Mouse (Mus musculus): ENCODE measurements at regions not wholly inside any gene's neighbourhood (a gene's known extent, or its start where the extent isn't known, plus 50 kb on each side); places are given as distances from the start of the nearest gene placed in this dataset.

- H3K9me3 ChIP-seq = no peaks in the 10 kb centered on the region
- H3K4me1 ChIP-seq = no peaks in the 10 kb centered on the region
- H3K36me3 ChIP-seq (replicated peaks) = no peaks in the 10 kb centered on the region
- H3K27me3 ChIP-seq (replicated peaks; ENCODE audit: low read depth, poor library complexity, severe bottlenecking) = no peaks in the 10 kb centered on the region
- H3K4me3 ChIP-seq = no peak overlapping the region
- no peak for DNase-seq (ENCODE audit: low spot score)
- no peak overlapping the region for H3K27ac ChIP-seq (replicated peaks)
- WGBS = 92% methylated on average over 5 of the region's 5 CpGs
Observed at GRCm38 (mm10) chr13:116619105-116619504, 309.6 kb upstream of the Isl1 start.

- no peak overlapping the region for H3K4me3 ChIP-seq
- no peaks in the 10 kb centered on the region for H3K27me3 ChIP-seq (replicated peaks; ENCODE audit: low read depth, poor library complexity, severe bottlenecking)
- H3K9me3 ChIP-seq = no peaks in the 10 kb centered on the region
- H3K4me1 ChIP-seq = no peaks in the 10 kb centered on the region
- 93% methylated on average over 4 of the region's 4 CpGs for WGBS
- no peak overlapping the region for H3K27ac ChIP-seq (replicated peaks)
- DNase-seq (ENCODE audit: low spot score) = no peak
- H3K36me3 ChIP-seq (replicated peaks) = no peaks in the 10 kb centered on the region
Observed at GRCm38 (mm10) chr13:116596346-116596745, 286.9 kb upstream of the Isl1 start.

- Histone ChIP-seq H3K27me3 (replicated peaks; ENCODE audit: low read depth, poor library complexity, severe bottlenecking) (no peaks in the 10 kb centered on the region), H3K27ac (replicated peaks) (no peak overlapping the region), H3K9me3 (no peaks in the 10 kb centered on the region), H3K4me1 (no peaks in the 10 kb centered on the region), H3K4me3 (no peak overlapping the region), H3K36me3 (replicated peaks) (no peaks in the 10 kb centered on the region)
- 90% methylated on average over 2 of the region's 2 CpGs for WGBS
- DNase-seq (ENCODE audit: low spot score) = no peak
Observed at GRCm38 (mm10) chr13:116595512-116595911, 286.0 kb upstream of the Isl1 start.

- peaks cover 6% of the 10 kb centered on the region; the same call in 1 of the 2 replicates for H3K9me3 ChIP-seq
- H3K4me3 ChIP-seq = no peak overlapping the region
- no peaks in the 10 kb centered on the region for H3K36me3 ChIP-seq (replicated peaks)
- peaks cover 5% of the 10 kb centered on the region; the same call in 1 of the 2 replicates for H3K4me1 ChIP-seq
- DNase-seq (ENCODE audit: low spot score) = no peak
- H3K27me3 ChIP-seq (replicated peaks; ENCODE audit: low read depth, poor library complexity, severe bottlenecking) = no peaks in the 10 kb centered on the region; the same call in 1 of the 2 replicates
- H3K27ac ChIP-seq (replicated peaks) = no peak overlapping the region
Observed at GRCm38 (mm10) chr13:116575958-116576335, 266.5 kb upstream of the Isl1 start.

- Histone ChIP-seq H3K27ac (replicated peaks) (no peak overlapping the region), H3K36me3 (replicated peaks) (no peaks in the 10 kb centered on the region), H3K4me1 (peaks cover 5% of the 10 kb centered on the region; the same call in 1 of the 2 replicates), H3K4me3 (no peak overlapping the region), H3K27me3 (replicated peaks; ENCODE audit: low read depth, poor library complexity, severe bottlenecking) (no peaks in the 10 kb centered on the region; the same call in 1 of the 2 replicates), H3K9me3 (peaks cover 6% of the 10 kb centered on the region; the same call in 1 of the 2 replicates)
- DNase-seq (ENCODE audit: low spot score) = peak; percentile 49
- 27% methylated on average over 11 of the region's 11 CpGs for WGBS
Observed at GRCm38 (mm10) chr13:116575274-116575957, 265.9 kb upstream of the Isl1 start.

- H3K27me3 ChIP-seq (replicated peaks; ENCODE audit: low read depth, poor library complexity, severe bottlenecking) = no peaks in the 10 kb centered on the region
- 68% methylated on average over 4 of the region's 4 CpGs for WGBS
- H3K9me3 ChIP-seq = no peaks in the 10 kb centered on the region
- no peaks in the 10 kb centered on the region for H3K36me3 ChIP-seq (replicated peaks)
- H3K4me1 ChIP-seq = no peaks in the 10 kb centered on the region
- no peak overlapping the region for H3K4me3 ChIP-seq
- no peak overlapping the region for H3K27ac ChIP-seq (replicated peaks)
- DNase-seq (ENCODE audit: low spot score) = no peak
Observed at GRCm38 (mm10) chr13:116555053-116555452, 245.6 kb upstream of the Isl1 start.

GRCm38 (mm10) chr13:116535211-116535610 is 225.7 kb upstream of the Isl1 start:
- H3K9me3 ChIP-seq = no peaks in the 10 kb centered on the region
- no peaks in the 10 kb centered on the region for H3K4me1 ChIP-seq
- H3K36me3 ChIP-seq (replicated peaks) = no peaks in the 10 kb centered on the region
- DNase-seq (ENCODE audit: low spot score) = no peak
- no peak overlapping the region for H3K27ac ChIP-seq (replicated peaks)
- no peaks in the 10 kb centered on the region for H3K27me3 ChIP-seq (replicated peaks; ENCODE audit: low read depth, poor library complexity, severe bottlenecking)
- no peak overlapping the region for H3K4me3 ChIP-seq
- 90% methylated on average over 3 of the region's 3 CpGs for WGBS

- no peaks in the 10 kb centered on the region for H3K36me3 ChIP-seq (replicated peaks)
- no peak overlapping the region for H3K27ac ChIP-seq (replicated peaks)
- no peak for DNase-seq (ENCODE audit: low spot score)
- H3K27me3 ChIP-seq (replicated peaks; ENCODE audit: low read depth, poor library complexity, severe bottlenecking) = no peaks in the 10 kb centered on the region
- no peak overlapping the region for H3K4me3 ChIP-seq
- 83% methylated on average over 3 of the region's 3 CpGs for WGBS
- no peaks in the 10 kb centered on the region for H3K4me1 ChIP-seq
- no peaks in the 10 kb centered on the region for H3K9me3 ChIP-seq
Observed at GRCm38 (mm10) chr13:116533163-116533562, 223.7 kb upstream of the Isl1 start.

- Histone ChIP-seq H3K27ac (replicated peaks) (no peak overlapping the region), H3K4me3 (no peak overlapping the region), H3K4me1 (peaks cover 8% of the 10 kb centered on the region), H3K27me3 (replicated peaks; ENCODE audit: low read depth, poor library complexity, severe bottlenecking) (no peaks in the 10 kb centered on the region), H3K9me3 (no peaks in the 10 kb centered on the region), H3K36me3 (replicated peaks) (no peaks in the 10 kb centered on the region)
- no peak for DNase-seq (ENCODE audit: low spot score)
- WGBS = 49% methylated on average over 1 of the region's 1 CpGs
Observed at GRCm38 (mm10) chr13:116528289-116528688, 218.8 kb upstream of the Isl1 start.

- WGBS = 72% methylated on average over 7 of the region's 7 CpGs
- Histone ChIP-seq H3K4me3 (no peak overlapping the region), H3K9me3 (no peaks in the 10 kb centered on the region), H3K27me3 (replicated peaks; ENCODE audit: low read depth, poor library complexity, severe bottlenecking) (no peaks in the 10 kb centered on the region), H3K4me1 (peaks cover 8% of the 10 kb centered on the region), H3K27ac (replicated peaks) (no peak overlapping the region), H3K36me3 (replicated peaks) (no peaks in the 10 kb centered on the region)
- no peak for DNase-seq (ENCODE audit: low spot score)
Observed at GRCm38 (mm10) chr13:116527037-116527436, 217.5 kb upstream of the Isl1 start.

- peaks cover 8% of the 10 kb centered on the region for H3K4me1 ChIP-seq
- no peaks in the 10 kb centered on the region for H3K36me3 ChIP-seq (replicated peaks)
- peak overlapping the region; percentile 59 for H3K27ac ChIP-seq (replicated peaks)
- 1% methylated on average over 8 of the region's 8 CpGs for WGBS
- H3K4me3 ChIP-seq = peak overlapping the region; percentile 25; the same call in 1 of the 2 replicates
- no peaks in the 10 kb centered on the region for H3K27me3 ChIP-seq (replicated peaks; ENCODE audit: low read depth, poor library complexity, severe bottlenecking)
- DNase-seq (ENCODE audit: low spot score) = peak; percentile 25
- H3K9me3 ChIP-seq = no peaks in the 10 kb centered on the region
Observed at GRCm38 (mm10) chr13:116523713-116524303, 214.3 kb upstream of the Isl1 start.

- H3K27me3 ChIP-seq (replicated peaks; ENCODE audit: low read depth, poor library complexity, severe bottlenecking) = peaks cover 5% of the 10 kb centered on the region; the same call in 1 of the 2 replicates
- H3K9me3 ChIP-seq = no peaks in the 10 kb centered on the region
- 3% methylated on average over 13 of the region's 13 CpGs for WGBS
- H3K36me3 ChIP-seq (replicated peaks) = no peaks in the 10 kb centered on the region
- H3K27ac ChIP-seq (replicated peaks) = 0 out of 2 replicates have a peak overlapping the region, but pooled peaks have one; percentile 40
- DNase-seq (ENCODE audit: low spot score) = peak; percentile 23
- H3K4me1 ChIP-seq = peaks cover 11% of the 10 kb centered on the region
- peak overlapping the region; percentile 42 for H3K4me3 ChIP-seq
Observed at GRCm38 (mm10) chr13:116514640-116515311, 205.3 kb upstream of the Isl1 start.

- Histone ChIP-seq H3K27me3 (replicated peaks; ENCODE audit: low read depth, poor library complexity, severe bottlenecking) (peaks cover 5% of the 10 kb centered on the region; the same call in 1 of the 2 replicates), H3K27ac (replicated peaks) (0 out of 2 replicates have a peak overlapping the region, but pooled peaks have one; percentile 40), H3K4me1 (peaks cover 11% of the 10 kb centered on the region), H3K4me3 (peak overlapping the region; percentile 42), H3K9me3 (no peaks in the 10 kb centered on the region), H3K36me3 (replicated peaks) (no peaks in the 10 kb centered on the region)
- WGBS = 38% methylated on average over 7 of the region's 7 CpGs
- no peak for DNase-seq (ENCODE audit: low spot score)
Observed at GRCm38 (mm10) chr13:116514256-116514639, 204.8 kb upstream of the Isl1 start.
